ENCODE assay signal across 25 mouse cellular contexts in genomic region chr7:79818321-79818720, GRCm38 (mm10). TPM values are rescaled to one million over a fixed set of nuclear protein-coding genes. Genes with fewer than 3 reads are reported as not detected.
DNase-seq lines count a peak whose midpoint lies in the region; ATAC-seq and TF ChIP-seq lines count a peak whose summit lies in the region.
"Had no signal": no experiment of that assay in that cellular context is flagged by ENCODE, and none has a peak within 500 bp of the region (broad histone marks: within the 10 kb centered on the region; RNA-seq: fewer than 3 reads in every experiment).

No protein-coding gene starts in this region.

- no peak for TF ChIP-seq EP300 in MEL (IDR thresholded peaks at IDR 0.05; ENCODE audit: low read depth in 1 of 2, low read length in 2 of 2)

- H3K9me3 ChIP-seq in embryonic facial prominence, embryonic 13.5 days, result no peaks in the 10 kb centered on the region
- no peaks in the 10 kb centered on the region for H3K9me3 ChIP-seq in embryonic facial prominence, embryonic 10.5 days
- H3K9me3 ChIP-seq in intestine, embryonic 16.5 days (ENCODE audit: control insufficient read depth, low read length), result no peaks in the 10 kb centered on the region
- H3K9me3 ChIP-seq in intestine, embryonic 15.5 days, result no peaks in the 10 kb centered on the region
- no peaks in the 10 kb centered on the region for H3K9me3 ChIP-seq in E14TG2a.4 (ENCODE audit: low read length)
- H3K9me3 ChIP-seq in MEL (replicated peaks; ENCODE audit: insufficient read depth, low read length), result no peaks in the 10 kb centered on the region
- no peaks in the 10 kb centered on the region for H3K9me3 ChIP-seq in forebrain, embryonic 14.5 days (replicated peaks; ENCODE audit: control insufficient read depth, low read length)
- H3K9me3 ChIP-seq: G1E; hindbrain, embryonic 15.5 days had no signal

- DNase-seq in embryonic facial prominence, embryonic 10.5 days (ENCODE audit: low spot score), result no peak
- DNase-seq in MEL (ENCODE audit: low read depth, low spot score), result peak; percentile 21
- DNase-seq in forebrain, embryonic 14.5 days (ENCODE audit: low spot score), result no peak
- DNase-seq in cerebellum, adult 8-10 months, result no peak
- DNase-seq: adrenal gland, adult 2 months; adrenal gland, postnatal 25 days; B cell, adult 2 months; cerebellum, adult 18-20 months; cerebellum, postnatal 10 days; gastrocnemius, postnatal 14 days; heart, postnatal 36 days; kidney, adult 11 months had no signal

- no peak for ATAC-seq in embryonic facial prominence, embryonic 13.5 days (ENCODE audit: insufficient number of reproducible peaks, insufficient read depth, low FRiP score, low TSS enrichment, low read depth)
- no peak for ATAC-seq in intestine, embryonic 16.5 days
- ATAC-seq in intestine, embryonic 15.5 days, result no peak
- no peak for ATAC-seq in forebrain, embryonic 14.5 days
- ATAC-seq: CD4-positive, CD25-positive, alpha-beta regulatory T cell, adult 4 months; forebrain, embryonic 16.5 days had no signal

- no peak overlapping the region for H3K4me2 ChIP-seq in embryonic facial prominence, embryonic 13.5 days
- no peak overlapping the region for H3K4me2 ChIP-seq in intestine, embryonic 16.5 days (ENCODE audit: low read depth, low read length)
- no peak overlapping the region for H3K4me2 ChIP-seq in intestine, embryonic 15.5 days (replicated peaks)
- no peak overlapping the region for H3K4me2 ChIP-seq in forebrain, embryonic 14.5 days (ENCODE audit: low read length)
- H3K4me2 ChIP-seq: hindbrain, embryonic 15.5 days had no signal

- H3K27ac ChIP-seq in embryonic facial prominence, embryonic 13.5 days, result no peak overlapping the region
- H3K27ac ChIP-seq in embryonic facial prominence, embryonic 10.5 days (replicated peaks), result no peak overlapping the region
- H3K27ac ChIP-seq in intestine, embryonic 16.5 days (ENCODE audit: low read length), result no peak overlapping the region
- H3K27ac ChIP-seq in intestine, embryonic 15.5 days, result no peak overlapping the region
- no peak overlapping the region for H3K27ac ChIP-seq in MEL (ENCODE audit: control insufficient read depth, low read depth, low read length)
- H3K27ac ChIP-seq in forebrain, embryonic 14.5 days (ENCODE audit: low read depth, low read length), result no peak overlapping the region
- H3K27ac ChIP-seq: hindbrain, embryonic 15.5 days had no signal

- H3K27me3 ChIP-seq in embryonic facial prominence, embryonic 13.5 days, result peaks cover 9% of the 10 kb centered on the region; the same call in 1 of the 2 replicates
- peaks cover 39% of the 10 kb centered on the region for H3K27me3 ChIP-seq in embryonic facial prominence, embryonic 10.5 days (replicated peaks; ENCODE audit: low read depth, poor library complexity, severe bottlenecking)
- H3K27me3 ChIP-seq in intestine, embryonic 16.5 days (replicated peaks; ENCODE audit: control insufficient read depth, insufficient read depth, low read length), result no peaks in the 10 kb centered on the region
- H3K27me3 ChIP-seq in intestine, embryonic 15.5 days (replicated peaks), result no peaks in the 10 kb centered on the region
- H3K27me3 ChIP-seq in E14TG2a.4 (ENCODE audit: insufficient read depth, low read length) (0 out of 2 replicates have a peak, but pooled peaks cover 9% of the 10 kb centered on the region), MEL (ENCODE audit: control insufficient read depth in 1 of 2, insufficient read depth in 2 of 2, low read length in 2 of 2) (no peaks in the 10 kb centered on the region)
- no peaks in the 10 kb centered on the region for H3K27me3 ChIP-seq in forebrain, embryonic 14.5 days (replicated peaks; ENCODE audit: control insufficient read depth, insufficient read depth, low read length)

- no peak for TF ChIP-seq CTCF in E14TG2a.4 (conservative IDR thresholded peaks at IDR 0.05; ENCODE audit: low read length)
- no peak for TF ChIP-seq CTCF in MEL (IDR thresholded peaks at IDR 0.05 in 2 of 3, conservative IDR thresholded peaks at IDR 0.05 in 1 of 3; ENCODE audit: control insufficient read depth in 1 of 3, insufficient read depth in 1 of 3, low read depth in 2 of 3, low read length in 3 of 3, poor library complexity in 1 of 3, severe bottlenecking in 1 of 3)

- no peak for TF ChIP-seq POLR2A in MEL (IDR thresholded peaks at IDR 0.05; ENCODE audit: control insufficient read depth in 1 of 2, insufficient read depth in 1 of 2, low read depth in 1 of 2, low read length in 2 of 2, poor library complexity in 1 of 2)

- H3K4me3 ChIP-seq in embryonic facial prominence, embryonic 13.5 days, result no peak overlapping the region
- no peak overlapping the region for H3K4me3 ChIP-seq in embryonic facial prominence, embryonic 10.5 days
- H3K4me3 ChIP-seq in intestine, embryonic 16.5 days (ENCODE audit: low read length), result no peak overlapping the region
- no peak overlapping the region for H3K4me3 ChIP-seq in intestine, embryonic 15.5 days (replicated peaks)
- H3K4me3 ChIP-seq in E14TG2a.4 (replicated peaks; ENCODE audit: low read length) (peak overlapping the region; percentile 30), MEL (ENCODE audit: control insufficient read depth in 1 of 2, insufficient read depth in 1 of 2, low read depth in 2 of 2, low read length in 2 of 2) (peak overlapping the region; percentile 19 to 31; a peak in 2 of 4 replicates)
- no peak overlapping the region for H3K4me3 ChIP-seq in forebrain, embryonic 14.5 days (ENCODE audit: low read depth, low read length)
- H3K4me3 ChIP-seq: hindbrain, embryonic 15.5 days had no signal

- H3K4me1 ChIP-seq in embryonic facial prominence, embryonic 13.5 days, result peaks cover 40% of the 10 kb centered on the region
- H3K4me1 ChIP-seq in embryonic facial prominence, embryonic 10.5 days, result peaks cover 27% of the 10 kb centered on the region
- peaks cover 23% of the 10 kb centered on the region for H3K4me1 ChIP-seq in intestine, embryonic 16.5 days (ENCODE audit: control insufficient read depth, insufficient read depth, low read length)
- H3K4me1 ChIP-seq in intestine, embryonic 15.5 days (replicated peaks), result peaks cover 16% of the 10 kb centered on the region; the same call in 1 of the 2 replicates
- H3K4me1 ChIP-seq in E14TG2a.4 (replicated peaks; ENCODE audit: low read depth, low read length) (peaks cover 76% of the 10 kb centered on the region), MEL (ENCODE audit: control insufficient read depth in 1 of 2, insufficient read depth in 2 of 2, low read length in 2 of 2) (peaks cover 15 to 22% of the 10 kb centered on the region in 2 experiments)
- no peaks in the 10 kb centered on the region for H3K4me1 ChIP-seq in forebrain, embryonic 14.5 days (ENCODE audit: control insufficient read depth, insufficient read depth, low read length)

- H3K79me2 ChIP-seq in MEL (ENCODE audit: control insufficient read depth, insufficient read depth, low read length, poor library complexity), result no peaks in the 10 kb centered on the region

- H3K9ac ChIP-seq in embryonic facial prominence, embryonic 13.5 days, result peak overlapping the region; percentile 22; the same call in 1 of the 2 replicates
- H3K9ac ChIP-seq in intestine, embryonic 16.5 days (ENCODE audit: low read depth, low read length), result peak overlapping the region; percentile 22; the same call in 1 of the 2 replicates
- H3K9ac ChIP-seq in intestine, embryonic 15.5 days, result no peak overlapping the region
- peak overlapping the region; percentile 39 for H3K9ac ChIP-seq in MEL (ENCODE audit: control insufficient read depth, low read depth, low read length, poor library complexity, severe bottlenecking)
- no peak overlapping the region for H3K9ac ChIP-seq in forebrain, embryonic 14.5 days (ENCODE audit: low read length)
- H3K9ac ChIP-seq: hindbrain, embryonic 15.5 days had no signal

- 5% methylated on average over 6 of the region's 6 CpGs for WGBS in embryonic facial prominence, embryonic 13.5 days
- 8% methylated on average over 6 of the region's 6 CpGs for WGBS in embryonic facial prominence, embryonic 10.5 days
- WGBS in intestine, embryonic 16.5 days, result 16% methylated on average over 6 of the region's 6 CpGs
- 26% methylated on average over 6 of the region's 6 CpGs for WGBS in intestine, embryonic 15.5 days
- 5% methylated on average over 6 of the region's 6 CpGs for WGBS in forebrain, embryonic 14.5 days

- H3K36me3 ChIP-seq in embryonic facial prominence, embryonic 13.5 days, result no peaks in the 10 kb centered on the region
- no peaks in the 10 kb centered on the region for H3K36me3 ChIP-seq in embryonic facial prominence, embryonic 10.5 days (replicated peaks)
- H3K36me3 ChIP-seq in intestine, embryonic 16.5 days (ENCODE audit: control insufficient read depth, insufficient read depth, low read length), result no peaks in the 10 kb centered on the region
- no peaks in the 10 kb centered on the region for H3K36me3 ChIP-seq in intestine, embryonic 15.5 days
- H3K36me3 ChIP-seq in E14TG2a.4 (ENCODE audit: insufficient read depth, low read length) (no peaks in the 10 kb centered on the region), MEL (ENCODE audit: control insufficient read depth in 1 of 2, insufficient read depth in 2 of 2, low read length in 2 of 2) (peaks cover 0 to 13% of the 10 kb centered on the region in 2 experiments; a peak in 2 of 4 replicates)
- H3K36me3 ChIP-seq in forebrain, embryonic 14.5 days (ENCODE audit: control insufficient read depth, insufficient read depth, low read length), result no peaks in the 10 kb centered on the region
- H3K36me3 ChIP-seq: G1E; hindbrain, embryonic 15.5 days had no signal

- no peak for TF ChIP-seq RAD21 in MEL (IDR thresholded peaks at IDR 0.05; ENCODE audit: low read depth, low read length)

RNA-seq across cellular contexts. Expression of gene Mesp2, which starts 7.8 kb away (rescaled TPM):
- 0.10 and 0.56 TPM in 2 replicates for polyA plus RNA-seq in embryonic facial prominence, embryonic 13.5 days (2015; fragmentation: Nextera tagmentation; extraction: Ambion mirVana)
- polyA plus RNA-seq in embryonic facial prominence, embryonic 10.5 days (2016; fragmentation: Nextera tagmentation; extraction: Ambion mirVana), result 0.34 and 0.36 TPM in 2 replicates
- 2.6 and 3.1 TPM in 2 replicates for polyA plus RNA-seq in intestine, embryonic 16.5 days (2015; fragmentation: Nextera tagmentation; extraction: Ambion mirVana)
- polyA plus RNA-seq in intestine, embryonic 15.5 days (2015; fragmentation: Nextera tagmentation; extraction: Ambion mirVana), result 1.3 and 2.0 TPM in 2 replicates
- not detected in 2 replicates for total RNA-seq in MEL (2012; rRNA removed)
- not detected for polyA plus RNA-seq in MEL (2012; ENCODE audit: insufficient read depth in 1 of 2, insufficient read length in 2 of 2, low read depth in 1 of 2, low replicate concordance in 2 of 2, missing spikeins in 1 of 2)
- 1.9 and 2.2 TPM in 2 replicates for polyA plus RNA-seq in forebrain, embryonic 14.5 days (2014; fragmentation: Nextera tagmentation; extraction: Ambion mirVana)
- total RNA-seq: G1E; gastrocnemius, adult 18-20 months; gastrocnemius, postnatal 14 days had no signal
- polyA plus RNA-seq: embryonic facial prominence, embryonic 11.5 days; G1E had no signal

RNA-seq across cellular contexts. Expression of gene Mesp1, which starts 24.7 kb away (rescaled TPM):
- not detected in 2 replicates for polyA plus RNA-seq in embryonic facial prominence, embryonic 13.5 days (2015; fragmentation: Nextera tagmentation; extraction: Ambion mirVana)
- 0.11 TPM in 1 of 2 replicates, not detected in the other for polyA plus RNA-seq in embryonic facial prominence, embryonic 10.5 days (2016; fragmentation: Nextera tagmentation; extraction: Ambion mirVana)
- polyA plus RNA-seq in intestine, embryonic 16.5 days (2015; fragmentation: Nextera tagmentation; extraction: Ambion mirVana), result 0.28 TPM in 1 of 2 replicates, not detected in the other
- polyA plus RNA-seq in intestine, embryonic 15.5 days (2015; fragmentation: Nextera tagmentation; extraction: Ambion mirVana), result 0.13 and 0.21 TPM in 2 replicates
- total RNA-seq in MEL (2012; rRNA removed), result not detected in 2 replicates
- not detected for polyA plus RNA-seq in MEL (2012; ENCODE audit: insufficient read depth in 1 of 2, insufficient read length in 2 of 2, low read depth in 1 of 2, low replicate concordance in 2 of 2, missing spikeins in 1 of 2)
- polyA plus RNA-seq in forebrain, embryonic 14.5 days (2014; fragmentation: Nextera tagmentation; extraction: Ambion mirVana), result not detected in 2 replicates
- total RNA-seq: adrenal gland, adult 2 months; adrenal gland, postnatal 25 days; G1E; gastrocnemius, adult 18-20 months; gastrocnemius, postnatal 14 days; heart, adult 8-10 months; heart, postnatal 36 days had no signal
- polyA plus RNA-seq: adrenal gland, adult 2 months; CD4-positive, CD25-positive, alpha-beta regulatory T cell, adult 4 months; forebrain, embryonic 16.5 days; G1E; heart, embryonic 16.5 days; hindbrain, embryonic 11.5 days had no signal

RNA-seq across cellular contexts. Expression of gene Anpep, which starts 42.5 kb away (rescaled TPM):
- polyA plus RNA-seq in embryonic facial prominence, embryonic 13.5 days (2015; fragmentation: Nextera tagmentation; extraction: Ambion mirVana), result 10.0 and 26.8 TPM in 2 replicates
- polyA plus RNA-seq in embryonic facial prominence, embryonic 10.5 days (2016; fragmentation: Nextera tagmentation; extraction: Ambion mirVana), result 5.4 and 6.9 TPM in 2 replicates
- 248 and 311 TPM in 2 replicates for polyA plus RNA-seq in intestine, embryonic 16.5 days (2015; fragmentation: Nextera tagmentation; extraction: Ambion mirVana)
- polyA plus RNA-seq in intestine, embryonic 15.5 days (2015; fragmentation: Nextera tagmentation; extraction: Ambion mirVana), result 161 and 174 TPM in 2 replicates
- 7.6 and 11.2 TPM in 2 replicates for total RNA-seq in MEL (2012; rRNA removed)
- 10 to 100 TPM; 40.2 to 77.2 TPM for polyA plus RNA-seq in MEL (2012; ENCODE audit: insufficient read depth in 1 of 2, insufficient read length in 2 of 2, low read depth in 1 of 2, low replicate concordance in 2 of 2, missing spikeins in 1 of 2)
- 2.7 and 4.2 TPM in 2 replicates for polyA plus RNA-seq in forebrain, embryonic 14.5 days (2014; fragmentation: Nextera tagmentation; extraction: Ambion mirVana)
- polyA plus RNA-seq: G1E had no signal

Comparison
In these comparisons a context has a peak if more than half of its experiments do, and no peak if none do; other contexts are left out.
1. H3K9ac ChIP-seq: peak in embryonic facial prominence, embryonic 13.5 days (single experiment), intestine, embryonic 16.5 days (single experiment) and MEL (single experiment); none in intestine, embryonic 15.5 days (single experiment) and forebrain, embryonic 14.5 days (single experiment).
2. H3K4me3 ChIP-seq: peak in E14TG2a.4 (single experiment) and MEL (2 of 2); none in embryonic facial prominence, embryonic 13.5 days (single experiment), embryonic facial prominence, embryonic 10.5 days (single experiment), intestine, embryonic 16.5 days (single experiment), intestine, embryonic 15.5 days (single experiment) and forebrain, embryonic 14.5 days (single experiment).